Mouse (Mus musculus): ENCODE measurements around the gene Stx5a.

Stx5a gene

DNA sequence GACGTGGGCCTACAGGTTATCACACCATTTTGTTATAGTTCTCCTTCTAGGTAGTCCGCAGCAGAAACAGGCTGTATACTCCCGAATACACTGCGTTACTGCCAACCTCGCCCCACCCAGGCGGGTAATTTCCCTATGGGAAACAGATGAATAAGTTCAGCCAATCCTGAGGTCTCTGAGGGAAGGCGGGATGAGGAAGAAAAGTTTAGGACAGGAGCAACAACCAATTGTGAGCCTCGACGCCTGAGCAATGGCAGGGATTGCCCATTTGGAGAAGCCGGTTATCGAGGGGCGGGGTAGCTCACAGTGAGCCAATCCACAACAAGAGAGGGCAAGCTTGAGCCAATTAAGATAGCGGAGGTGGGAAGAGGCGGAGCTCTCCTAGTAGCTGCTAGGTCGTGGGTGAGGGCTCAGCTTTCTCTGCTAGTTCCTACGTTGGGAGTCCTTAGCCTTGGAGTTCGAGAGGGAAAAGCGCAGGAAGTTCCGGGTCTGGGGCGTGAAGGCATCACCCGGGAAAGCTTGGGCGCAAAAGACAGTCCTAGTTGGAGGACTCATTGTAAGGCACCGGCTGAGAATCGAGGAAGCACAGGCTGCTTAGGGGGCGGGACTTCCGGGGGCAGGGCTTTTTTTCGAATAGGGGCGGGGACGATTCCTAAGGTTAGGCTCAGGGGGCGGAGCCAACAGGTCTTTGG, 61.1 kb downstream of the Stx5a start, which contains the start of gene Zbtb3:
Gene Zbtb3 (plus strand): TSS at position 426 of the 692 bp plus-strand sequence.
- DNase-seq (ENCODE audit: low spot score): peak; percentile 97

DNA sequence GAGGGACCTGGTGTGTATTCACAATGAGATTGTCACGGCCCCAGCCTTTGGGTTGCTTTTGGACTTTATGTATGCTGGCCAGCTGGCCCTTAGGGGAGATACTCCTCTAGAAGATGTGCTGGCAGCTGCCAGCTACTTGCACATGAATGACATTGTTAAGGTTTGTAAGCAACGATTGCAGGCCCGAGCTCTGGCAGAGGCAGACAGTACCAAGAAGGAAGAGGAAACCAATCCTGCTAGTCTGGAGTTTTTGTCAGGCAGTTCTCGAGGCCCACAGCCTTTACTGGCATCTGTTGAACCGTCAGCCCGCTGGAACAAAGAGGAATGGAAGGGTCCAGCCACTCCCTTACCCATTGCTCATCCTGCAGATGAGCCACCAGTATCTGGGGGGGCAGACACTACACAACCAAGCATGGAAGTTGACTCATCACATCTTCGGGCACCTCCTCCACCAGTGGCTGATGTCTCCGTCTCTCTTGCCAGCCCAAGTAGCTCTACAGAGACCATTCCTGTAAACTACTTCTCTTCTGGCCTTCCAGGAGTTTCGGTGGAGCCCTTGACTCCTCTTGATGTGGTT, 62.1 kb downstream of the Stx5a start:
- no peak for DNase-seq (ENCODE audit: low spot score)

DNA sequence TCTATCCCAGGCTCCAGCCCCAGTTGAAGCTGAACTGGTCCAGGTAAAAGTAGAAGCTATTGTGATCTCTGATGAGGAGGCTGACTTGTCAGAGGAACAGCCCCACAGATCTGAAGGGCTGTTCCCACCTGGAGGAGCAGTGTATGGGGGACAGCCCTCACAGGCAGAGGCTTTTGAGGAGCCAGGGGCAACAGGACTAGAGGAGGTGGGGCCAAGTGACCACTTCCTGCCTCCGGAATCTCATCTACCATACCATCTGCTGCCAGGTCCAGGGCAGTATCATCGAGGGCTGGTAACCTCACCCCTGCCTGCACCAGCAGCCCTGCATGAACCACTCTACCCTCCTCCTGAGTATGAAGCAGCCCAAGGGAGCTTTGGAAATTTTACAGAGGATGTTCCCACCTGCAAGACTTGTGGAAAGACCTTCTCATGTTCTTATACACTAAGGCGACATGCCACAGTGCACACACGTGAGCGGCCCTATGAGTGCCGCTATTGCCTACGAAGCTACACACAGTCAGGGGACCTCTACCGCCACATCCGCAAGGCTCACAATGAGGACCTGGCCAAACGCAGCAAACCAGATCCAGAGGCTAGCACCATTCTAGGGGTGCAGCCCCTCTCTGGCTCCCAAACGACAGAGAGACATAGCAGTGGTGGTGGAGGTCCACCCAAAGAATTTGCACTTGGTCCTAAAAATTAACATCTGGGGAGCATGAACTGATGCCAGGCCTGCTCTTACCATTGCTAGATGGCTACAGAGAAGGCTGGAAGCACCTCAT, 62.9 kb downstream of the Stx5a start:
- DNase-seq (ENCODE audit: low spot score): no peak

Data from embryo, embryonic 10 days (tissue).